Mouse (Mus musculus) cerebellum, adult 18-20 months (tissue): ENCODE data around the gene Ifitm6.
"Not testable (repeated sequence)": the region's sequence is repeated elsewhere in the genome, so short reads cannot be mapped to it uniquely, and the experiment has no call there.

Experiments
- DNase-seq, 2 experiments: peaks; one replicate each; pipeline ENCODE4 v3.0.0; 2021

Gene Ifitm6

GRCm38 (mm10) chr7:141040867-141041606 is 23.3 kb upstream of the Ifitm6 start:
- no peak for DNase-seq

DNA sequence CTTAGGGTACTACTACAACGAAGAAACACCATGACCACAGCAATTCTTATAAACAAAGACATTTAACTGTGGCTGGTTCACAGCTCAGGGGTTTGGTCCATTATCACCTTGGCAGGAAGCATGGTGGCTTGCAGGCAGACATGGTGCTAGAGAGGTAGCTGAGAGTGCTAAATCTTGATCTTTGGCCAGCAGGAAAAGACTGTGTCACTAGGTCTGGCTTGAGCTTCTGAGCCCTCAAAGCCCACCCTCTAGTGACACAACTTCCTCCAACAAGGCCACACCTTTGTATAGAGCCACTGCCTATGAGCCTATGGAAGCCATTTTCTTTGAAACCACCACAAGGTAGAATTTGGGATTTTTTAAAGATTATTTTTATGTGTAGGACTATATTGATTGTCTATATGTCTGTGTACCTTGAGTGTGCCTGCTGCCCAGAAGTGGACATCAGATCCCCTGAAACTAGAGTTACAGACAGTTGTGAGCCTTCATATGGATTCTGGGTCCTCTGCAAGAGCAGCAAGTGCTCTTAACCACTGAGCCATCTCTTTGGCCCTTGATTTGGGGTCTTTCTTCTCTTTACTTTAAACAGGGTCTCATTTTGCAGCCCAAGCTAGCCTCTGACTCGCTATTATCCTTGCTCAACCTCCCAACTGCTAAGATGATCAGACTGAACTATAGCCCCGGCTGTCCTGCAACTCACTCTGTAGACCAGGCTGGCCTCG is 21.8 kb upstream of the Ifitm6 start:
- DNase-seq = no peak

GRCm38 (mm10) chr7:141038090-141039032 is 20.6 kb upstream of the Ifitm6 start:
- DNase-seq = no peak

- DNase-seq = not testable (repeated sequence)
These were observed 18.9 kb upstream of the Ifitm6 start for GRCm38 (mm10) chr7:141036624-141037023.

GRCm38 (mm10) chr7:141032458-141033167 is 14.9 kb upstream of the Ifitm6 start:
- DNase-seq = no peak

DNA sequence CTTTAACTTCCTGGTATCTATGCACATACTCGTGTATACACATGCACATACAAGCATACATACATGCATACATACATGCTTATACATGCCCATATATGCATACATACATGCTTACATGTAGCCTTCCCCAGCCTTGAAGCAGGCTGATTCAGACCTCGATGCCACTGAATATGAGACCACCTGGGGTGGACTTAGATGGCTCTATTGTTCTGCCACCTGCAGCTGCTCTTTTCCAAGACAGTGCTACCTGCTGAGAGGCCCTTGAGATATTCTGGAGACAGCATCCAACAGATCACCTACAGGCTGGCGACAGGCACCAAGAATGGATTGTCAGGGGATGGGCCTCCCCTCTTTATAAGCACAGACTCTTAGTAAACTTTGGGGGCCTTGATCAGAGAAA is 12.7 kb upstream of the Ifitm6 start:
- no peak for DNase-seq

DNA sequence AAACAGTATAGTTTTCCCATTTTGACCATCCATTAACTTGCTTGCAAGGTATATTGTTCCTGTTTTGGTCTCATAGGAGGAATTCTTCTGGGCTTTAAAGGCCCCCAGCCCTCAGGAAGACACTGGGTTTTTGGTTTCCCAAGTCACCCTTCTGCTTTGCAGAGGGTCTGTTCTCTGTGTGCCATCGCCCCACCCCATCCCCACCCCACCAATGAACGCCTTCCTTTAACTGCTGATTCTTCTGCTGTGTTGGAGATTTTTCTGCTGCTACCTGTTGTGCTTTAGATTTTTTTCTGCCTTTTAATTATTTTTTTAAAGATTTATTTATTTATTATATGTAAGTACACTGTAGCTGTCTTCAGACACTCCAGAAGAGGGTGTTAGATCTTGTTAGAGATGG is 11.1 kb upstream of the Ifitm6 start, which contains the start of gene Gm17387:
Gene Gm17387 (plus strand): TSS at position 301 of the 400 bp plus-strand sequence.
- DNase-seq = no peak

GRCm38 (mm10) chr7:141026740-141027098 is 9.0 kb upstream of the Ifitm6 start:
- DNase-seq = no peak

- no peak for DNase-seq
These were observed 8.5 kb upstream of the Ifitm6 start for GRCm38 (mm10) chr7:141026097-141026739.

GRCm38 (mm10) chr7:141024865-141025838 is 7.4 kb upstream of the Ifitm6 start:
- no peak for DNase-seq

DNA sequence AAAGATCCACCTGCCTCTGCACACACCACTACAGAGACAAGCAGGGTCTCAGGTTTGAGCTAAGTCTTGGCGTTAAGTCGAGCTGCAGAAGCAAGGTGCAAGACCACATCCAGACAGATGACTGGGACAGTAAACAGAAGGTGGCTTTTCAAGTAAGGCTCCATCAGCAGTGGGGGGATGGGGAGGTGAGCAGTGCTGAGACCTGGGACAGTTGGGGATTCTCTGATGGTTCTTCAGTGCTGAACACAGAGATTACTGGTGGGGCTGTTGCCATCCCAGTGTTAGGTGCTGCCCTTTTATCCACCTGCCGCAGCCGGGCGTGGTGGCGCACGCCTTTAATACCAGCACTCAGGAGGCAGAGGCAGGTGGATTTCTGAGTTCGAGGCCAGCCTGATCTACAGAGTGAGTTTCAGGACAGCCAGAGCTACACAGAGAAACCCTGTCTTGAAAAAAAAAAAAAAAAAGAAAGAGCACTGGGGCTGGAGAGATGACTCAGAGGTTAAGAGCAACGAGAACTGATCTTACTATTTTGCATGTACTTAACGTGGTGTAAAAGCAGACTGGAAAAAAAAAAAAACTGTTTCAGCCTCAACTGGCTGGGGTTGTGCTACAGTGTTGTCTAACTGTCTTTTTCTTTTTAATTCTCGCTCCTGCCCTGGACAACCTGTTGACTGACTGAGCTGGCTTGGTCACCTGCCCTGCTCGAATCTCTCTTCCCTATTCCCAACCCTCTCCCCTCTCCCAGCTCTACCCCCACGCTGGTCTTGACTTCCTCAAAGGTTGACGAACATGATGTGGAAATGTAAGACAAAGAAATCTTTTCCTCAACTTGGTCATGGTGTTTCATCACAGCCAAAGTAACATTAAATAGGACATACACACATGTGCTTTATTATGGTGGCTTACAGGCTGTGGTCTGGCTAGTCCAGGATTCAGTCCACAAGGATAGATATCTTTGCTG is 4.0 kb upstream of the Ifitm6 start:
- DNase-seq = no peak

GRCm38 (mm10) chr7:141019028-141019427 is 1.3 kb upstream of the Ifitm6 start:
- DNase-seq = no peak

GRCm38 (mm10) chr7:141016707-141017697 is 722 bp downstream of the Ifitm6 start:
- DNase-seq = no peak

- no peak for DNase-seq
These were observed 6.4 kb downstream of the Ifitm6 start for GRCm38 (mm10) chr7:141011238-141011770.

GRCm38 (mm10) chr7:141010593-141010992 is 7.1 kb downstream of the Ifitm6 start, which contains the start of gene Ifitm3:
Ifitm3 (minus strand) TSS chr7:141010770.
- no peak for DNase-seq

DNA sequence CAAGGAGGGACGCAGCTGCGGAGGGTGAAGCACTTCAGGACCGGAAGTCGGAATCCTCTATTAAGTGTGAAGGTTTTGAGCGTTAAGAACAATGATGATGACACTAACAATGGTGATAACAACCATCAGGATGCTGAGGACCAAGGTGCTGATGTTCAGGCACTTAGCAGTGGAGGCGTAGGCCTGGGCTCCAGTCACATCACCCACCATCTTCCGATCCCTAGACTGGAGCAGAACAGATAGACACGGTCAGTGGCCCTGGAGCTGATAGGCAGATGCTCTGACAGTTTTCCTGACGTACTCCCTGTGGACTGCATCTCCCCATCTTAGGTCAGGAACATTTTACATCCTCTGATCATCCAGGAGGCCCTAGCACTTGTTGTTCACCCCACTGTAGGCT is 8.1 kb downstream of the Ifitm6 start:
- no peak for DNase-seq

DNA sequence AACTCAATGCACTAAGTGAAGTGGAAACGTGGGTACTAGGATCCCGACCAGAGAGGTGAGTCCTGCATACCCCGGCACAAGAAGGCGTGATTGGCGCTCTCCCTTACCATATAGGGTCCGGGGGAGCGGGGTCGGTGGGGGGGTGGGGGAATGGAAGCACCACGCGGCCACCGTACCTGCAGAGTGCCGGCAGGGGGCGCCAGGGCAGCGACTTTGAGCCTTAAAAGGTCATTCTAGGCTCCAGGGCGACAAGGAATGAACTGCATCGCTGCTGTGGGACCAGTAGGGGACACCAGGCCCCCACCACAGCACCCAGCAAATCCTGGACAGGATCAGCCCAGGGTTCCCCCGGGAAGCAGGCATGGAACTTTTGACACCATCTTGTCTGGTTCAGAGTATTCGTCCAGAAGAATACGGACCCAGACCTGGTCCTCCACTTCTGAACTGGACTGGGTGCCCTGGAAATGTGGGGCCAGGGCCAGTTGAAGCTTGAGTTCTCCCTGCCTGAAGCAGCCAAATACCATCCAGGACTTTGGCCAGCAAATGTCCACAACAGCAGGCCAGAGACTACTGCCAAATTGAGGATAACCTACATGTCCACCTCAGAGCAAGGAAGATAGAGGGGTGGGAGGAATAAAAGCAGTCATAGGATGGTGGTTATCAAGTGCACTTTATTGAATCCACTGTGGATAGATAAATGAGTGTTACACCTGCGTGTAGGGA is 8.6 kb downstream of the Ifitm6 start:
- peak; percentile 53 to 63 for DNase-seq
